In the genomic region with DNA sequence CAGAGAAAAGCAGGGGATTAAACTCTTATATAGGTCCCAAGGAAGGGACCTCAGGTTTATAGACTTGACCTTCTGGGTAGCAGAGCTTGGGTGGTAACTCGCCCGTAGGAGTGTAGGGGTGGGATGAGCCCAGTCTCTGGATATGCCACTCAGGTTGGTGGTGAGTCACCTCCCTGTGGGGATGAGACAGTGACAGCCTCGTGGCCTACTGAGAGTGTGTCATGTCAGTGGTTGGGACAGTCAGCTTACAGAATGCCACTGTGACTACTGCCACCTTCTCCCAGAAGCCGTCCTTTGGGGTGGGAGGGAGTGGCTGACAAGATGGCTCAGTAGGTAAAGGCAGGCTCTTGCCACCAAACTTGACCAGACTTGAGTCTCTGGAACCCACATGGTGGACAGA, we compare ENCODE assay signal across 12 mouse cellular contexts. TPM values are rescaled to one million over a fixed set of nuclear protein-coding genes. Genes with fewer than 3 reads are reported as not detected.
A peak's percentile ranks its signal among the peaks of the same experiment; 100 is the strongest.
DNase-seq lines count a peak whose midpoint lies in the region; ATAC-seq lines count a peak whose summit lies in the region.
"Had no signal": no experiment of that assay in that cellular context is flagged by ENCODE, and none has a peak within 500 bp of the region (broad histone marks: within the 10 kb centered on the region; RNA-seq: fewer than 3 reads in every experiment).

No protein-coding gene starts in this region.

- H3K27ac ChIP-seq in hindbrain, embryonic 10.5 days: peak overlapping the region; percentile 98
- H3K27ac ChIP-seq in hindbrain, embryonic 12.5 days: no peak overlapping the region
- H3K27ac ChIP-seq in midbrain, embryonic 13.5 days: peak overlapping the region; percentile 82
- H3K27ac ChIP-seq in kidney, embryonic 15.5 days: no peak overlapping the region
- H3K27ac ChIP-seq: embryonic facial prominence, embryonic 12.5 days; limb, embryonic 12.5 days; macrophage had no signal

- H3K36me3 ChIP-seq in hindbrain, embryonic 10.5 days: peaks cover 32% of the 10 kb centered on the region
- peaks cover 12% of the 10 kb centered on the region for H3K36me3 ChIP-seq in hindbrain, embryonic 12.5 days
- peaks cover 23% of the 10 kb centered on the region for H3K36me3 ChIP-seq in midbrain, embryonic 13.5 days
- H3K36me3 ChIP-seq in kidney, embryonic 15.5 days: peaks cover 26% of the 10 kb centered on the region

- H3K9me3 ChIP-seq in hindbrain, embryonic 10.5 days: no peaks in the 10 kb centered on the region
- no peaks in the 10 kb centered on the region for H3K9me3 ChIP-seq in hindbrain, embryonic 12.5 days (replicated peaks)
- no peaks in the 10 kb centered on the region for H3K9me3 ChIP-seq in midbrain, embryonic 13.5 days
- no peaks in the 10 kb centered on the region for H3K9me3 ChIP-seq in kidney, embryonic 15.5 days (replicated peaks)
- H3K9me3 ChIP-seq: embryonic facial prominence, embryonic 12.5 days; limb, embryonic 12.5 days had no signal

- H3K4me2 ChIP-seq in hindbrain, embryonic 12.5 days (replicated peaks): no peak overlapping the region
- H3K4me2 ChIP-seq in midbrain, embryonic 13.5 days (replicated peaks): no peak overlapping the region
- no peak overlapping the region for H3K4me2 ChIP-seq in kidney, embryonic 15.5 days
- H3K4me2 ChIP-seq: embryonic facial prominence, embryonic 12.5 days; limb, embryonic 12.5 days had no signal

- ATAC-seq in hindbrain, embryonic 12.5 days (ENCODE audit: low FRiP score): no peak
- no peak for ATAC-seq in midbrain, embryonic 13.5 days
- no peak for ATAC-seq in kidney, embryonic 15.5 days (replicated peaks; ENCODE audit: low FRiP score)
- ATAC-seq in megakaryocyte-erythroid progenitor cell, adult 5-6 weeks (replicated peaks; ENCODE audit: low FRiP score, low TSS enrichment, poor library complexity, severe bottlenecking): no peak

- WGBS in hindbrain, embryonic 10.5 days: 92% methylated on average over 4 of the region's 4 CpGs
- WGBS in hindbrain, embryonic 12.5 days: 89% methylated on average over 4 of the region's 4 CpGs
- WGBS in midbrain, embryonic 13.5 days: 87% methylated on average over 4 of the region's 4 CpGs
- 83% methylated on average over 4 of the region's 4 CpGs for WGBS in kidney, embryonic 15.5 days

- peaks cover 76% of the 10 kb centered on the region for H3K4me1 ChIP-seq in hindbrain, embryonic 10.5 days (replicated peaks)
- peaks cover 31% of the 10 kb centered on the region for H3K4me1 ChIP-seq in hindbrain, embryonic 12.5 days
- peaks cover 39% of the 10 kb centered on the region for H3K4me1 ChIP-seq in midbrain, embryonic 13.5 days (replicated peaks)
- peaks cover 24% of the 10 kb centered on the region for H3K4me1 ChIP-seq in kidney, embryonic 15.5 days

- H3K27me3 ChIP-seq in hindbrain, embryonic 10.5 days (ENCODE audit: insufficient read depth, poor library complexity, severe bottlenecking): no peaks in the 10 kb centered on the region
- no peaks in the 10 kb centered on the region for H3K27me3 ChIP-seq in hindbrain, embryonic 12.5 days
- H3K27me3 ChIP-seq in midbrain, embryonic 13.5 days: no peaks in the 10 kb centered on the region
- H3K27me3 ChIP-seq in kidney, embryonic 15.5 days: no peaks in the 10 kb centered on the region
- H3K27me3 ChIP-seq: embryonic facial prominence, embryonic 12.5 days; limb, embryonic 12.5 days had no signal

- 0 out of 2 replicates have a peak overlapping the region, but pooled peaks have one; percentile 18 for H3K4me3 ChIP-seq in hindbrain, embryonic 10.5 days
- no peak overlapping the region for H3K4me3 ChIP-seq in hindbrain, embryonic 12.5 days
- no peak overlapping the region for H3K4me3 ChIP-seq in midbrain, embryonic 13.5 days (replicated peaks)
- H3K4me3 ChIP-seq in kidney, embryonic 15.5 days (replicated peaks): no peak overlapping the region
- H3K4me3 ChIP-seq: embryonic facial prominence, embryonic 12.5 days; limb, embryonic 12.5 days had no signal

- H3K9ac ChIP-seq in hindbrain, embryonic 12.5 days: no peak overlapping the region
- no peak overlapping the region for H3K9ac ChIP-seq in midbrain, embryonic 13.5 days (replicated peaks)
- no peak overlapping the region for H3K9ac ChIP-seq in kidney, embryonic 15.5 days
- H3K9ac ChIP-seq: embryonic facial prominence, embryonic 12.5 days; limb, embryonic 12.5 days had no signal

- DNase-seq in adrenal gland, adult 2 months: peak; percentile 71
- no peak for DNase-seq in adrenal gland, postnatal 4 days (ENCODE audit: low spot score in 2 of 2)
- DNase-seq in hindbrain, embryonic 10.5 days (ENCODE audit: low spot score): no peak
- DNase-seq in brain, adult 2 months (ENCODE audit: low read depth, low spot score): peak; percentile 74
- DNase-seq: gastrocnemius, postnatal 10 days had no signal

RNA-seq across cellular contexts. Expression of gene Trmt61a, which starts 8.5 kb away (rescaled TPM):
- 10 to 100 TPM; 13.7 to 15.8 TPM for total RNA-seq in adrenal gland, adult 2 months (2021)
- polyA plus RNA-seq in adrenal gland, adult 2 months (2012; rRNA removed): 74.9 and 79.6 TPM in 2 replicates
- total RNA-seq in adrenal gland, postnatal 4 days (2021): 10 to 100 TPM; 11.7 to 13.8 TPM
- 15.1 and 16.2 TPM in 2 replicates for polyA plus RNA-seq in hindbrain, embryonic 10.5 days (2016; fragmentation: Nextera tagmentation; extraction: Ambion mirVana)
- polyA plus RNA-seq in hindbrain, embryonic 12.5 days (2016; fragmentation: Nextera tagmentation; extraction: Ambion mirVana): 10.7 and 10.8 TPM in 2 replicates
- polyA plus RNA-seq in midbrain, embryonic 13.5 days (2015; fragmentation: Nextera tagmentation; extraction: Ambion mirVana): 9.0 and 9.4 TPM in 2 replicates
- 10.7 and 12.8 TPM in 2 replicates for polyA plus RNA-seq in kidney, embryonic 15.5 days (2015; fragmentation: Nextera tagmentation; extraction: Ambion mirVana)
- 20.5 and 26.7 TPM in 2 replicates for total RNA-seq in megakaryocyte-erythroid progenitor cell, adult 5-6 weeks (2014; fragmentation: Nextera tagmentation)
- 11.1 and 15.4 TPM in 2 replicates for total RNA-seq in megakaryocyte-erythroid progenitor cell, adult 5-6 weeks (2017)

RNA-seq across cellular contexts. Expression of gene Ckb, which starts 14.3 kb away (rescaled TPM):
- 10 to 100 TPM; 30.9 to 96.5 TPM for total RNA-seq in adrenal gland, adult 2 months (2021)
- 192 and 265 TPM in 2 replicates for polyA plus RNA-seq in adrenal gland, adult 2 months (2012; rRNA removed)
- 10 to 100 TPM; 39.6 to 40.9 TPM for total RNA-seq in adrenal gland, postnatal 4 days (2021)
- polyA plus RNA-seq in hindbrain, embryonic 10.5 days (2016; fragmentation: Nextera tagmentation; extraction: Ambion mirVana): 2,059 and 2,773 TPM in 2 replicates
- 1,558 and 1,759 TPM in 2 replicates for polyA plus RNA-seq in hindbrain, embryonic 12.5 days (2016; fragmentation: Nextera tagmentation; extraction: Ambion mirVana)
- 1,952 and 2,005 TPM in 2 replicates for polyA plus RNA-seq in midbrain, embryonic 13.5 days (2015; fragmentation: Nextera tagmentation; extraction: Ambion mirVana)
- 126 and 154 TPM in 2 replicates for polyA plus RNA-seq in kidney, embryonic 15.5 days (2015; fragmentation: Nextera tagmentation; extraction: Ambion mirVana)
- 2.7 TPM in 1 of 2 replicates, not detected in the other for total RNA-seq in megakaryocyte-erythroid progenitor cell, adult 5-6 weeks (2014; fragmentation: Nextera tagmentation)
- total RNA-seq in megakaryocyte-erythroid progenitor cell, adult 5-6 weeks (2017): 1.5 and 4.4 TPM in 2 replicates

RNA-seq across cellular contexts. Expression of gene Bag5, which starts 26.7 kb away (rescaled TPM):
- total RNA-seq in adrenal gland, adult 2 months (2021): 10 to 100 TPM; 32.5 to 37.7 TPM
- polyA plus RNA-seq in adrenal gland, adult 2 months (2012; rRNA removed): 8.0 and 12.0 TPM in 2 replicates
- 10 to 100 TPM; 35.8 to 37.0 TPM for total RNA-seq in adrenal gland, postnatal 4 days (2021)
- polyA plus RNA-seq in hindbrain, embryonic 10.5 days (2016; fragmentation: Nextera tagmentation; extraction: Ambion mirVana): 53.5 and 53.6 TPM in 2 replicates
- 60.4 and 62.3 TPM in 2 replicates for polyA plus RNA-seq in hindbrain, embryonic 12.5 days (2016; fragmentation: Nextera tagmentation; extraction: Ambion mirVana)
- polyA plus RNA-seq in midbrain, embryonic 13.5 days (2015; fragmentation: Nextera tagmentation; extraction: Ambion mirVana): 63.9 and 68.2 TPM in 2 replicates
- 51.4 and 53.6 TPM in 2 replicates for polyA plus RNA-seq in kidney, embryonic 15.5 days (2015; fragmentation: Nextera tagmentation; extraction: Ambion mirVana)
- total RNA-seq in megakaryocyte-erythroid progenitor cell, adult 5-6 weeks (2014; fragmentation: Nextera tagmentation): 27.7 and 28.9 TPM in 2 replicates
- 33.0 and 52.3 TPM in 2 replicates for total RNA-seq in megakaryocyte-erythroid progenitor cell, adult 5-6 weeks (2017)

RNA-seq across cellular contexts. Expression of gene Apopt1, which starts 26.7 kb away (rescaled TPM):
- 10 to 100 TPM; 67.7 to 70.0 TPM for total RNA-seq in adrenal gland, adult 2 months (2021)
- polyA plus RNA-seq in adrenal gland, adult 2 months (2012; rRNA removed): 191 and 279 TPM in 2 replicates
- 10 to 100 TPM; 65.4 to 70.1 TPM for total RNA-seq in adrenal gland, postnatal 4 days (2021)
- 55.3 and 59.2 TPM in 2 replicates for polyA plus RNA-seq in hindbrain, embryonic 10.5 days (2016; fragmentation: Nextera tagmentation; extraction: Ambion mirVana)
- 49.9 and 54.0 TPM in 2 replicates for polyA plus RNA-seq in hindbrain, embryonic 12.5 days (2016; fragmentation: Nextera tagmentation; extraction: Ambion mirVana)
- 59.5 and 59.6 TPM in 2 replicates for polyA plus RNA-seq in midbrain, embryonic 13.5 days (2015; fragmentation: Nextera tagmentation; extraction: Ambion mirVana)
- 53.5 and 57.4 TPM in 2 replicates for polyA plus RNA-seq in kidney, embryonic 15.5 days (2015; fragmentation: Nextera tagmentation; extraction: Ambion mirVana)
- total RNA-seq in megakaryocyte-erythroid progenitor cell, adult 5-6 weeks (2014; fragmentation: Nextera tagmentation): 62.7 and 67.7 TPM in 2 replicates
- total RNA-seq in megakaryocyte-erythroid progenitor cell, adult 5-6 weeks (2017): 55.5 and 56.4 TPM in 2 replicates

Comparison
In these comparisons a context has a peak if more than half of its experiments do, and no peak if none do; other contexts are left out.
1. DNase-seq: peak in adrenal gland, adult 2 months (single experiment) and brain, adult 2 months (single experiment); none in adrenal gland, postnatal 4 days (0 of 2) and hindbrain, embryonic 10.5 days (single experiment).
2. H3K27ac ChIP-seq: peak in hindbrain, embryonic 10.5 days (single experiment) and midbrain, embryonic 13.5 days (single experiment); none in hindbrain, embryonic 12.5 days (single experiment) and kidney, embryonic 15.5 days (single experiment).